Mouse (Mus musculus): Measurements from ENCODE around the gene Sap30. TPM values are rescaled to one million over a fixed set of nuclear protein-coding genes. Genes with fewer than 3 reads are reported as not detected.

The Sap30 gene
- total RNA-seq, 1 experiment = 76.8 TPM

DNA sequence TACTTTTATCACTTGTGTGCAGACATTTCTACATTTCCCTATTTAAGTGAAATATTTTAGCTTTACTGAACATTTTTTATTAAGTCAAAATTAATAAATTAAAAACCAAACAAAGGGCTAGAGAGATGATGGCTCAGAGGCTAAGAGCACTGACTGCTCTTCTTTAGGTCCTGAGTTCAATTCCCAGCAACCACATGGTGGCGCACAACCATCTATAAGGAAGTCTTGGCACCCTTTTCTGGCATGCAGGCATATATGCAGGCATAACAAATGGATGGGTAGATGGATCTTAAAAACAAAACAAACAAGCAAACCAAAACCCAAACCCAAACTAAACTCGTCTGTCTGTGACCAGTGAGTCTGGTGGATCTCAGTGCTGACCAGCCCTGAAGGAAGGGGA lies 44.6 kb upstream of the Sap30 start:
- peaks cover 9% of the 10 kb centered on the region for H3K36me3 ChIP-seq (ENCODE audit: control insufficient read depth, insufficient read depth, low read length, poor library complexity, severe bottlenecking)
- H3K9me3 ChIP-seq (ENCODE audit: control insufficient read depth, insufficient read depth, low read depth, low read length) = no peaks in the 10 kb centered on the region
- DNase-seq (ENCODE audit: low read depth, low spot score) = no peak
- no peak overlapping the region for H3K4me3 ChIP-seq (ENCODE audit: insufficient read depth in 1 of 2, low read depth in 1 of 2, low read length in 2 of 2, poor library complexity in 1 of 2, severe bottlenecking in 1 of 2)
- H3K9ac ChIP-seq (ENCODE audit: insufficient read depth, low read depth, low read length, poor library complexity, severe bottlenecking) = no peak overlapping the region
- no peak overlapping the region for H3K27ac ChIP-seq (ENCODE audit: insufficient read depth, low read depth, low read length, poor library complexity, severe bottlenecking)
- in situ Hi-C loops (cut with MboI; ENCODE audit: low sequenced_read_pairs in 2 of 2, unreplicated experiment in 2 of 2) = loop anchor here (5.0 to 10.0 kb wide), 2 partner anchors 100 to 263 kb away; no protein-coding TSS in a partner anchor
- no peaks in the 10 kb centered on the region for H3K4me1 ChIP-seq (ENCODE audit: control insufficient read depth in 2 of 2, insufficient read depth in 2 of 2, low read length in 2 of 2, poor library complexity in 1 of 2)
- no peak for TF ChIP-seq MAFK (IDR thresholded peaks at IDR 0.05; ENCODE audit: insufficient read depth, low read depth, low read length)
- 0 out of 2 replicates have a peak, but pooled peaks have one; percentile 5 for TF ChIP-seq ZC3H11A (IDR thresholded peaks at IDR 0.05; ENCODE audit: borderline replicate concordance, low read depth, low read length)

DNA sequence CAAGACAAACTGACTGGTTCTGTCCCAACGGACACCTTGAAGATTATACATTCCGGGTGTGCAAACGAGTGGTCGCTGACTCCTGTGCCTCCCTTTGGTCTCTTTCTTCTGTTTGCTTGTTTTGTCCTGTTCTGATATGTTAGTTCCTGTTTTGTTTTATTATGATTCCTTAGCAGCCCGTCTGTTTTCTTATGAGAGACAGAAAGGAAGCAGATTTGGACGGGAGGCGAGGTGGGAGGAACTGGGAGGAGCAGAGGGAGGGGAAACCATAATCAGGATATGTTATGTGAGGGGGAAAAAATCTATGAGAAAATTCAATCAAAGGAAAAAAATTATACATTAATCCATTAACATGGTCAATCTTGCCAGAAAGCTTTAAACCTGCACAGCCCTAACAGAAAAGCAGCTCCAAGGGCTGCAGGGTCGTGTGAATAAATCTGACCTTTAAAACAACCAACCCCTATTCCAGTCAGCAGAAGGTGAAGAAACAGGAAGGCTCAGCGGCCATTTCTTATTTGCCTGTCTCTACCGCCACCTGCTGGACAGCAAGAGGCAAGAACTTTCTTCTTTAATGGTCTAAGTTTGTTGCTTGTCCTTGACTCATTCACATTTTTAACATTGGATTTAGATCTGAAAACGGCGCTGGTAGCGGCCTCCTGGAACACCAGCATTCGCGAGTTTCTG lies 43.1 kb upstream of the Sap30 start:
- in situ Hi-C loops (cut with MboI; ENCODE audit: low sequenced_read_pairs in 2 of 2, unreplicated experiment in 2 of 2) = loop anchor here (5.0 to 10.0 kb wide), 2 partner anchors 99 to 264 kb away; no protein-coding TSS in a partner anchor
- H3K27ac ChIP-seq (ENCODE audit: insufficient read depth, low read depth, low read length, poor library complexity, severe bottlenecking) = no peak overlapping the region
- no peaks in the 10 kb centered on the region for H3K9me3 ChIP-seq (ENCODE audit: control insufficient read depth, insufficient read depth, low read depth, low read length)
- DNase-seq (ENCODE audit: low read depth, low spot score) = peak; percentile 85
- no peak overlapping the region for H3K9ac ChIP-seq (ENCODE audit: insufficient read depth, low read depth, low read length, poor library complexity, severe bottlenecking)
- TF ChIP-seq ZC3H11A (IDR thresholded peaks at IDR 0.05; ENCODE audit: borderline replicate concordance, low read depth, low read length) = peak; percentile 98
- no peak for TF ChIP-seq MAFK (IDR thresholded peaks at IDR 0.05; ENCODE audit: insufficient read depth, low read depth, low read length)
- H3K4me1 ChIP-seq (ENCODE audit: control insufficient read depth in 2 of 2, insufficient read depth in 2 of 2, low read length in 2 of 2, poor library complexity in 1 of 2) = no peaks in the 10 kb centered on the region
- H3K36me3 ChIP-seq (ENCODE audit: control insufficient read depth, insufficient read depth, low read length, poor library complexity, severe bottlenecking) = peaks cover 3% of the 10 kb centered on the region; the same call in 1 of the 2 replicates
- H3K4me3 ChIP-seq (ENCODE audit: insufficient read depth in 1 of 2, low read depth in 1 of 2, low read length in 2 of 2, poor library complexity in 1 of 2, severe bottlenecking in 1 of 2) = no peak overlapping the region

DNA sequence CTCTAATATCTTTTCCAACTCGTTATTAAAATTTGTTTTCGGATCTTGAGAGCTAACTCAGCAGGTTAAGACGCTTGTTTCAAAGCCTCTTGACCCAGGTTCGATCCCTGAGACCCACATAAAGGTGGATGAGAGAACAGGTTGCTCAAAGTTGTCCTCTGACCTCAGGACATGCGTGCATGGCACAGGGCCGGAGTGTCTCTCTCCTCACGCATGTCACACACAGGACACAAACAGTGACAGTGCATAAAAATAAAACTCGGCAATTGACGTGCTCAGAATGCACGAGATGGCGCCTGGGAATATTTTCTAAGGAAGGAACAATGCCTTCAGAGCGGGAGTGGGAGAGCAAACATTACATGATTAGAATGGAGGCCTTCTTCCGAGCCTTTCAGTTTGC lies 42.6 kb upstream of the Sap30 start:
- Histone ChIP-seq H3K36me3 (ENCODE audit: control insufficient read depth, insufficient read depth, low read length, poor library complexity, severe bottlenecking) (peaks cover 3% of the 10 kb centered on the region; the same call in 1 of the 2 replicates), H3K27ac (ENCODE audit: insufficient read depth, low read depth, low read length, poor library complexity, severe bottlenecking) (no peak overlapping the region), H3K4me3 (ENCODE audit: insufficient read depth in 1 of 2, low read depth in 1 of 2, low read length in 2 of 2, poor library complexity in 1 of 2, severe bottlenecking in 1 of 2) (no peak overlapping the region), H3K9me3 (ENCODE audit: control insufficient read depth, insufficient read depth, low read depth, low read length) (no peaks in the 10 kb centered on the region), H3K9ac (ENCODE audit: insufficient read depth, low read depth, low read length, poor library complexity, severe bottlenecking) (no peak overlapping the region), H3K4me1 (ENCODE audit: control insufficient read depth in 2 of 2, insufficient read depth in 2 of 2, low read length in 2 of 2, poor library complexity in 1 of 2) (no peaks in the 10 kb centered on the region)
- in situ Hi-C loops (cut with MboI; ENCODE audit: low sequenced_read_pairs in 2 of 2, unreplicated experiment in 2 of 2) = loop anchor here (5.0 to 10.0 kb wide), 2 partner anchors 98 to 265 kb away; no protein-coding TSS in a partner anchor
- TF ChIP-seq ZNF384 (IDR thresholded peaks at IDR 0.05; ENCODE audit: low read depth, low read length) = no peak
- TF ChIP-seq ZC3H11A (IDR thresholded peaks at IDR 0.05; ENCODE audit: borderline replicate concordance, low read depth, low read length) = no peak
- TF ChIP-seq MAFK (IDR thresholded peaks at IDR 0.05; ENCODE audit: insufficient read depth, low read depth, low read length) = no peak
- no peak for TF ChIP-seq CHD2 (IDR thresholded peaks at IDR 0.05; ENCODE audit: low read depth, low read length)
- no peak for TF ChIP-seq HCFC1 (IDR thresholded peaks at IDR 0.05; ENCODE audit: borderline replicate concordance, insufficient read depth, low read length)
- no peak for DNase-seq (ENCODE audit: low read depth, low spot score)

DNA sequence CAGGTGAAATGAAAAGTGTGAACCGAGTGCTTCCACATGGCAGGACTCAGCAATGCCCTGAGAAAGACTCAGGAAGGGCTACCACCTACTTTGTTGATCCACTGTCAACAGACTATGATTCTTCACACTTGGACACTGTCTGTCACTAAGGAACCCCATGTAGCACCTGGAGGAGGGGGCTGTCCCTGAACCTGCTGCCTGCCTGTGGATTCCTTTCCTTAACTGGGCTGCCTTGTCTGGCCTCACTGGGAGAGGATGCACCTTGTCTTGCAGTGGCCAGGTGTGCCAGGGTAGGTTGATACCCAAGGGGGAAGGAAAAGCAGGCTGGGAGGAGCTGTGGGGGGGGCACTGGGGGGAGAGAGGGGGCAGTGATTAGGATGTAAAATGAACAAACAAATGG lies 40.4 kb upstream of the Sap30 start:
- no peaks in the 10 kb centered on the region; the same call in none of the 2 replicates for H3K36me3 ChIP-seq (ENCODE audit: control insufficient read depth, insufficient read depth, low read length, poor library complexity, severe bottlenecking)
- peaks cover 3% of the 10 kb centered on the region; the same call in 1 of the 2 replicates for H3K9me3 ChIP-seq (ENCODE audit: control insufficient read depth, insufficient read depth, low read depth, low read length)
- in situ Hi-C loops (cut with MboI; ENCODE audit: low sequenced_read_pairs in 2 of 2, unreplicated experiment in 2 of 2) = no loop called here
- no peaks in the 10 kb centered on the region for H3K4me1 ChIP-seq (ENCODE audit: control insufficient read depth in 2 of 2, insufficient read depth in 2 of 2, low read length in 2 of 2, poor library complexity in 1 of 2)
- H3K27ac ChIP-seq (ENCODE audit: insufficient read depth, low read depth, low read length, poor library complexity, severe bottlenecking) = no peak overlapping the region
- DNase-seq (ENCODE audit: low read depth, low spot score) = no peak
- no peak for TF ChIP-seq ZC3H11A (IDR thresholded peaks at IDR 0.05; ENCODE audit: borderline replicate concordance, low read depth, low read length)
- TF ChIP-seq MAFK (IDR thresholded peaks at IDR 0.05; ENCODE audit: insufficient read depth, low read depth, low read length) = no peak
- no peak for TF ChIP-seq ZNF384 (IDR thresholded peaks at IDR 0.05; ENCODE audit: low read depth, low read length)
- no peak for TF ChIP-seq CHD2 (IDR thresholded peaks at IDR 0.05; ENCODE audit: low read depth, low read length)
- H3K4me3 ChIP-seq (ENCODE audit: insufficient read depth in 1 of 2, low read depth in 1 of 2, low read length in 2 of 2, poor library complexity in 1 of 2, severe bottlenecking in 1 of 2) = no peak overlapping the region
- no peak overlapping the region for H3K9ac ChIP-seq (ENCODE audit: insufficient read depth, low read depth, low read length, poor library complexity, severe bottlenecking)

All from ES-E14 (cell line).